Mouse (Mus musculus): ENCODE results near the gene Wnt7b.

Wnt7b gene

DNA sequence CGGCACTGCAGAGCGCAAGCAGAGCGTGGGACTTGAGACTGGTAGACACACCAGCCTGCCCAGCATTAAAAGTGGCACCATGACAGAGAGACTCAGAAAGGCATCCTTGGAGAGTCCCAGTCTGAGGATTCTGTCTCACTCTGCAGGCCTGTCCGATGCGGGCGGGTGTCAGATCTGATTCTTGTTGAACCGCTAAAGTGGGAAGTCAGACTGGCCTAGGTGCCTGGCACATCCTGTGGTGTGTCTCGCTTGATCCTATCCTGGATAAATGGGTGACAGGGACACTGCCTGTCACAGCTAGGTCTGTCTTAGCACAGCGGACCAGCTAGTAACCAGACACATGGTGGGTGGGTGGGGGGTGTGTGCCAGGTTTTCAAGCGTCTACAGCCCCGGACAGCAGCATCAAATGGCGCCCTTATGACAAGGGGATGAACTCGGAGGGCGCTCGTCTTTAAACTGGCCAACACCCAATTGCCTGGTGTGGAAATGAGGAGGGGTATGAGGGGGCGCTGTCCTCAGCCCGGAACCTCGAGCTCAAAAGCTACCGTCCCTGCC is at the start of gene Wnt7b:
TSS of gene Wnt7b (minus strand) at position 118 of the 555 bp plus-strand sequence.
- no peak for DNase-seq (ENCODE audit: low spot score in 2 of 2)

DNA sequence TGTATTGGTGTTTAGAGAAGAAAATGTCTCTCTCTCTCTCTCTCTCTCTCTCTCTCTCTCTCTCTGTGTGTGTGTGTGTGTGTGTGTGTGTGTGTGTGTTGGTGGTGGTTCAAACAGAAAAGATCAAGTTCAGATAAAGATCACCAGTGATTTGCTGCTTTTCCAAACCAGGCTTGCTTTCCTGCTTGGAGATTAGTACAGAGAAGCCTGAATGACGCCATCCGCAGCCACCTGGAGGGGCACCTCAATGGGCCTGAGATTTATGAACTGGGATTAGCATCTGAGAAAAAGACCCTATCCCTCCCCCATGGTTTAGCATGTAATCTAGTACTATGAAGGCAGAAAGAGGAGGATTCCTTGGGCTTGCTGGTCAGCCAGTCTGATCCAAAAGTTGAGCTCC is 49.3 kb upstream of the Wnt7b start:
- DNase-seq (ENCODE audit: low spot score in 2 of 2): no peak

- no peak for DNase-seq (ENCODE audit: low spot score in 2 of 2)
Measured at GRCm38 (mm10) chr15:85629924-85630545, 47.8 kb upstream of the Wnt7b start.

- DNase-seq (ENCODE audit: low spot score in 2 of 2): no peak
Measured at GRCm38 (mm10) chr15:85625666-85626279, 43.5 kb upstream of the Wnt7b start.

DNA sequence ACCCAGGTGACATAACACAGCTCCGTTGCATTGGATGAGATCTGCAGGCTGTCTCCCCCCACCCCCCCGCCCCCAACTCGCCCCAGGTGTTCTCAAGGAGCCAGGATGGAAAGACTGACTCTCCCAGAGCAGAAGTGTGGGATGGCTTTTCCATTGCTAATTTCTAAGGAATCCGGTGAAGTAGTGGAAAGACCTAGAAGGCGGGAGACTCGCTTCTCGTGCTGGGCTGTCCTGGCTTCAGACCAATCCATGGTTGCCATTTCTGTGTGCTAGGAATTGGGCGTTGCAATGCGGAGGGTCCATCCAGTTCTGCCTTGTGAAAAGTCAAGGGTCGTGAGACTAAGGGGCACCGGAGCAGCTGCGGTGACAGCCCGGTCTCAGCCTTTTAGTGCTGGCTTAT is 39.9 kb upstream of the Wnt7b start:
- no peak for DNase-seq (ENCODE audit: low spot score in 2 of 2)

GRCm38 (mm10) chr15:85615537-85616100 is 33.3 kb upstream of the Wnt7b start:
- DNase-seq (ENCODE audit: low spot score in 2 of 2): no peak

DNA sequence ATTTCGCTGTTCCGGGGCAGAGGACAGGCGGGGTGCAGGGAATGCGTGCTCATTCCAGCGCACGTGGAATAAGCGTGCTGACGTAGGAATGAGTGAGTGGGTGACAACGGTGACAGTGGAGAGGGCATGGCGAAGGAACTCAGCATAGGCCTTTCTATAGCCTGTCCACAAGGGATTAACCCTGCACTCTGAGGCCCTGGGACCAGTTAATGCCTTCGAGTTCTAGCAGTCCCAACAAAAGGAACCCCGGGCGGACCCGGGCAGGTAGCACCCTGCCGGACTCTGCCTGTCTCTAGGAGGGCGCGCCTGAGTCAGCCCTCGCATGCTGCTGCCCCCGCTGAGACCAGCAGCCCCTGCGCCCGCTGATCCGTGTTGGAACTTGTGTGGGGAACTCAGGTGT is 32.8 kb upstream of the Wnt7b start:
- no peak for DNase-seq (ENCODE audit: low spot score in 2 of 2)

- no peak for DNase-seq (ENCODE audit: low spot score in 2 of 2)
Measured at GRCm38 (mm10) chr15:85613358-85614266, 31.3 kb upstream of the Wnt7b start.

GRCm38 (mm10) chr15:85612660-85613357 is 30.5 kb upstream of the Wnt7b start:
- DNase-seq (ENCODE audit: low spot score in 2 of 2): peak; percentile 47 to 59

DNA sequence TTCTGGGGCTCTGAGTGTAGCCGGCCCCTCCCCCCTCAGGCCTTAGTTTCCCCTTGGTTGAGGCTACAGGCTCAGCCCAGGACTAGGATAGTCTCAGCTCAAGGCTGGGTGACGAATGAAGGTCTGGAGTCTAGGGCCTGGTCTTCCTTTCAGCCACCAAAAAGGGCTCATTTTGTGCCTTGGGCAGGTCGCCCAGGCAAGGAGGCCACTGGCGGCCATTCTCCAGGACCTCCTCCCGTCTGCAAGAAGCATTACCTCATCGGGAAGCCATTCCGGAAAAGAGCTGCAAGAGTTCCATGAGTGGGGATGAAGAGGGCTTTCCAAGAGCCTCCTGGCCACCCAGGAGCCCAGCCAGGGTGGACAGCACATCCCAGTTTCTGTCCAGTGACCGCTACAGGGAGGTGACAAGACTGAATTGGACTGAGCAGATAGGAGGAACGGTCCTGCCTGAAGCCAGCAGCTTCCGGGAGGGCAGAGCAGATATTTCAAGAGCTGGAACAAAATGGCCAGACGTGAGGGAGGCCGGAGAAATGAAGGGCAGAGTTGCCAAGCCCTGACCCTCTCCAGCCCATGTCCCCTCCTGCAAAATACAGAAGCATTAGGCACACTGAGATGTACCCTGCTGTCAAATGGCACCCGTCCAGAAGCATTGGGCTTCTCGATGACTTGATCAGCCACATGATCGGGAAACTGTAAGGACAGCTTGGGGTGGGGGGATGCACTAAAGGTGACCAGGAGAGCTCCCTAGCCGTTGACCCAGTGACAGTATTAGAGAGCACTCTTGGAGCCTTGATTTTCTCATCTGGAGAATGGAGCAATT is 29.6 kb upstream of the Wnt7b start:
- no peak for DNase-seq (ENCODE audit: low spot score in 2 of 2)

DNA sequence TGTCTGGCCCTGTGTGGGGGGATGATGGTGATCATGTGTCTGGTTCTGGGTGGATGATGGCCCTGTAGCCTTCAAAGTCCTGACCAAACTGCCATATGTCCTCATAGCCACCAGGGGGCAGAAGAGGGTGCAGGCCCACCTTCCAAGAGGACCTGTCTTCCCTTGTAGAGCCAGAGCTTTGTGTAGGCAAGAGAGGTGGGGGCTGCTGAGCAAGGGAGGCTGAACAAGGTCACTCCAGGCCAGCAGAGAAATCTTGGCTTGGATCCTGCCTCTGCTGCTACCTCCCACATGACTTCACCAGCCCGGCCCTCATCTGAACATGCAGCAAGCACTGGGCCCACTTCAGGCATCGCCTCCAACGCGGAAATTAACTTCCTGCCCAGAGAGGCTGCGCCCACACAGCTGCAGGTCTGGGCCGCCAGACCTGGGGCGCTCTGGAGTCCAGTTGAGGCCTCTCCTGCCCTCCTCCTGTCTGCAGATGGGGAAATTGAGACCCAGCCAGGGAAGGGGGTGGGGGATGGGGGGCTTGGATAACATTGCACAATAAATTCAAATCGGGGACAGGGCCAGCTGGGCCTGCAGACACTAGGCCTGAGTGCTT is 28.4 kb upstream of the Wnt7b start:
- DNase-seq (ENCODE audit: low spot score in 2 of 2): peak; percentile 49 to 73

- DNase-seq (ENCODE audit: low spot score in 2 of 2): no peak
Measured at GRCm38 (mm10) chr15:85610120-85610519, 27.8 kb upstream of the Wnt7b start.

GRCm38 (mm10) chr15:85609266-85610004 is 27.2 kb upstream of the Wnt7b start:
- DNase-seq (ENCODE audit: low spot score in 2 of 2): no peak

DNA sequence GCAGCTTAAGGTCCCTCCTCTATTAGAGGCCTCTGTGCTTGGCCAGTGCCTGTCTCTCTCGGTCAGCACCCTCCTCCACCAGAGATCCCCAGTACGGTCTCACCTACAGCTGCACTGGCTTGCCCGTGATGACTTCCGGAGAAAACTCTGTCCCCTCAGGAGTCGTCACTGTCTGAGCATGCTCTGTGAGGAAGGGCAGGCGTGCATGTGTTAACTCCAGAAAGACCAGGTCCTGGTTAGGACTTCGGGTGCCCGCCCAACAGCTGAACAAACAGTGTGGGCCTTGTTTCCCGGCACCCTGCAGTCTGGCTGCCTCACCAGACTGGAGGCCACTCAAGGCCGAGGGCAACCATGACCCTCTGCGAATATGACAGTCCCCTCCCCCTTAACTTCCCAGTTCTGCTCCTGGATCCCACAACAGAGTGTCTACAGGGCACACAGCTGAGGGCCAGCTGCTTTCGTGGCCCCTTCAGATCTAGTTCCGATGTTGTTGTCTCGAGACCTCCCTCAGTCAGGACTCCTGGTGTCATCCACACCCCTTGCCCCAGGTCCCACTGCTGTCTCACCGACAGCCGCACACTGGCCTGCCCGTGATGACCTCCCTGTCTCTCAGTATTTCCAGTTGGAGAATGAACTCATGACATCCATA is 23.8 kb upstream of the Wnt7b start:
- no peak for DNase-seq (ENCODE audit: low spot score in 2 of 2)

DNA sequence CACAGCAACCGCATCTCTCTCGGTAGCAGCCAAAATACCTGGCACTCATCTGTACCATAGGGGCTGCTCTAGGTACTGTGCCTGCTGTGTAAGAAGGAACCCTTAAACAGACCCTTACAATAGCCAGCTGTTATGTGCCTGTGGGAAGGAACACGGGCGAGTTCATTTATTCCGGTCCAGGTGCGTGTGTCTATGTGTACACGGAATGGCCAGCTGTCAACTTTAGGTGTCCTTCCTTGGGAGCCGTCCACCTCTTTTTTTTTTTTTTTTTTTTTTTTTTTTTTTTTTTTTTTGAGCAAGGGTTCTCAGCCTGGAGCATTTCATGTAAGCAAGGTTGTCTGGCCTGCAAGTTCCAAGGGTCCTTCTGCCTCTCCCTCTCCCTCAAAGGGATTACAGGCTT is 22.7 kb upstream of the Wnt7b start:
- no peak for DNase-seq (ENCODE audit: low spot score in 2 of 2)

DNA sequence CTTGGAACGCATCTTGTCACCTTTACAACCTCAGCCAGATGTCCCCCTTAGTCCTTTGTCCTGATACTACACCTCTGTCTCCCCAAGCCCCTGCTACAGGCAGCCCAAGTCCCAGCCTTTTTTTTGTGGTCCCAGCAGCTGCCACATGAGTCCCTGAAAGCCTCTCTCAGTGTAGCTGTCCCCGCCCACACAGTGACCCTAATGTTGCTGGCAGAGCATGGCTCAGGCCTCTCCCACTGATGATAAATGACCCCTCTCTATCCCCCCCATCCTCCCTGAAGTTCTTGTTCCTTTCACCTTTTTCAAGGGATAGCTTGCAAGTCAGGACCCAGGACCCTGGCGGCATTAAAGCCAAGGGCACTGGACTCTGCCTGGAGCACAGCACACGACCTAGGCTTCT is 22.2 kb upstream of the Wnt7b start:
- no peak for DNase-seq (ENCODE audit: low spot score in 2 of 2)

GRCm38 (mm10) chr15:85603422-85603821 is 21.1 kb upstream of the Wnt7b start:
- no peak for DNase-seq (ENCODE audit: low spot score in 2 of 2)

DNA sequence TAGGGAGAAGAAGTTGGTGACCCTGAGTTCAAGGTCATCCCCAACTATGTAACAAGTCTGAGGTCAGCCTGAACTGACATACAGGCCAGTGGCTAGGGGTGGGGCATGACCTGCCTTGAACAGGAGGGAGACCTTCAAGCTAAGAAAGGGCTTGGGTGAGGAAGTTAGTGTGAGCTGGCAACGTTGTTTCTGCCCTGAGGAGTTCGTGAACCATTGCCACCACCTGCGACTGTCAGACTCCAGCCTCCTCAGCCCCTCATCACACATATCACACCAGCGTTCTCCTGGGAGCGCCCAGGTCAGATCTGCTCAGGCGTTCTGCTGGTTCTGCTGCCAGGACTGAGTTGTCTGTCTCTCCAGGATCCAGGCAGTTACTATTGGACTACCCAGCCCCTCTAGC is 20.5 kb upstream of the Wnt7b start:
- no peak for DNase-seq (ENCODE audit: low spot score in 2 of 2)

DNA sequence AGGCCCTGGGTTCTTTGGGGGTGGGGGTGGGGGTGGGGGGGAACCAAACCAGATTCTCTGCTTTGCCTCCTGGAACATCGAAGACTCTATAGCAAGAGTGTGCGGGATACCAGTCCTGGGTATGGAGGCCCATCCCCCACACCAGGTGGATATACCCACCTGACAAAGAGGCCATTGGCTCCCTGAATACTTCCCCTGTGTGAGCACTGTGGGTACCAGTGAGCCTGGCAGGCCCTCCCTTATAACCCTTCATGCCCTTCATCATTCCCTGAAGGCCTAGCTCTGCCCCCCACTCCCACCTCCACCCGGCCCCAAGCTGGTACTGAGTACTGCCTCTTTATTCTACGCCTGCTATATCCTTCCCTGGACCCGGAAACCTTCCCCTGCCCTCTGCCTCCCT is 19.7 kb upstream of the Wnt7b start:
- no peak for DNase-seq (ENCODE audit: low spot score in 2 of 2)
